Mouse (Mus musculus): ENCODE data around the gene Stk26. TPM values are rescaled to one million over a fixed set of nuclear protein-coding genes. Genes with fewer than 3 reads are reported as not detected.

Stk26 gene
- 1 to 10 TPM; 1.6 to 3.4 TPM for total RNA-seq (2021)
- long read RNA-seq, experiment 1, result 0 reads
- long read RNA-seq, experiment 2, result 0 reads

- DNase-seq, result peak; percentile 61 to 71
Measured at GRCm38 (mm10) chrX:50840847-50841560, at the start of gene Stk26. Stk26 (plus strand) TSS chrX:50841047.

DNA sequence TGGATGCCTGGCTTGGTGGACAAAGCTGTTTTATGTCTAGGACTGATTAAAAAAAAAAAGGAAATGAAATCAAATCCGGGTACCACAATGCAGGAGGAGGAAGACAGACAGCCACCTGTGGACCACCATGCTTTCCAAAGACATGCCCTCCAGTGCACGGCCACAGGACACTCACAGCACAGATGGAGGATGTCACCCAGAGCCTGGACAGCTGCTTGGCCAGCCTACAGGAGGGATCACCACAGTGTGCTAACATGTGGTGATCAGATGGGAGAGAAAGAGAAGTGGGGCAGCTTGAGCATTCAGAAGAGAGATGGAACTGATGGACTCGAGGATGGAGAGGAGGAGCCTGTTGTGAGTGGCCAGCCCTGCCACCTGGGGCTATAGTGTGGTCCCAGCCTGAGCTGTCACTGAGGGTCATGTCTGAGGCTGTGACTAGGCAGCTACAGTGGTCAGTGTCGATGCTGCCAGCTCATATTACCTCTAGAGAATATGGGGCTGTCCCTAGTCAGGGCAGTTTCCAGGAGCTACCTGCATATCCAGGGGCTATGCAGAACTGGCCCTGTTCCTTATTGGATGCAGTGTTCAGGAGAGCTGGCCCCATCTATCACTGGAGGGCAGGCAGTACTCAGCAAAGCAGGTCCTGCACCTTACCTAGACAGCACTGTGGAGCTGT, 47.7 kb upstream of the Stk26 start:
- DNase-seq, result peak; percentile 2 to 11

DNA sequence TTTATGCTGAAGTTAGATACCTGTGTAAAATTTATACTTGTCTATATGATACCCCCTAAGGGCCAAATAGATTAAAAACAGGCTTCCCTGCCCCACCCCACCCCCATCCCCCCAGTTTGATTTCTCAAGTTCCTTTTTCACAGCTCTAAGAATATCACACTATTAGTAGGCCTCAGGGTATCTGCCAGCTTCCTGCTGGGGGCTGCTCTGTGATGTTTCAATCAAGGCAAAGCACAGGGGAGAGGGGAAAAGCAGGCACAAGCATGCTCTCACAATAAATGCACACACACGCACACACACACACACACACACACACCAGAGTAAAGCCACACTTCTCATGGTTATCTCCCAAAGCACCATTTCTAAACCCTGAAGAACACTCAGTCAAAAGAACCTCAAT, 43.0 kb upstream of the Stk26 start:
- DNase-seq, result no peak

DNA sequence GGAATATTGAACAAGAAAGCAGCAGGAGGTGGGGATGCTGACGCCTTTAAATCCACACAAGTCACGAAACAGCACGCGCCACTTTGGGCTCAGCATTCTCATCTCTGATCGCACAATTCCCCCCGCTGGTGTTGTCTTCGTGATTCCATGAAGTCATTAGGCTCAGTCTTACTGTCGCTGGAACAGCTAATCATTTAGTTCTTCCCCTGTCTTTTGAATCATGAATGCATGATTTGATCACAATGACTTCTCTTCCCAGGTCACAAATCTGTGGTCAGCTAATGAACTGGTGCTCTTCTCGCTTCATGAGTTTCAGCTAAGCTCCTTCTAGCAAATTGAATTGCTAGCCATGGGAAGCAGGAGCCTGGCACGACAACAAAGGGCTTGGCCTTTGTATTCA, 42.3 kb upstream of the Stk26 start:
- DNase-seq, result no peak

DNA sequence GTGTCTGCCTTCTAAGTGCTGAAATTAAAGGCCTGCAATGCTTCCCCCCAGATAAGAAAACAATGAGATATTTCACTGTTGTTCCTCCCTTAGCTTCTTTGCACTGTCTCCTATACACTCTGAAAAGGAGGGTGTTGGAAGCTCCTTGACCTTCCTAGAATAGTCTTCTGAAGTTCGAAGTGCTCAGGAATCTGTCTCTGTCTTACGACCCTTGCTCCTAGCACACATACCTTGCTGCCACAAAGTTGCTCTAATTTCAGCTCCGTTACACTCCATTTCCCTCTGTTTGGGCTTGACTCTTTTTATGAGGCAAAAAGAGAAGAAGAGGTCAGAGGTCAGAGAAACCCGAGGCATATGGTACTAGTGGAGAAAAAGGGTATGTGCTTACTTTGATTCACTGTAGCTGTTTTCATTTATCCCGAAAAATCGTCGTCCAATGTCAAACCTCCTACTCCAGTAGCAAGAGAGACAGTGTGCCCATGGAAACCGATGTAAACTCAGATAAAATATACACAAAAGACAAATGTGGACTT, 41.1 kb upstream of the Stk26 start:
- no peak for DNase-seq

GRCm38 (mm10) chrX:50805654-50806053, 35.2 kb upstream of the Stk26 start:
- DNase-seq, result peak in 1 of 2 experiments; percentile 4

- peak in 1 of 2 experiments; percentile 19 for DNase-seq
Measured at GRCm38 (mm10) chrX:50823856-50824255, 17.0 kb upstream of the Stk26 start.

DNA sequence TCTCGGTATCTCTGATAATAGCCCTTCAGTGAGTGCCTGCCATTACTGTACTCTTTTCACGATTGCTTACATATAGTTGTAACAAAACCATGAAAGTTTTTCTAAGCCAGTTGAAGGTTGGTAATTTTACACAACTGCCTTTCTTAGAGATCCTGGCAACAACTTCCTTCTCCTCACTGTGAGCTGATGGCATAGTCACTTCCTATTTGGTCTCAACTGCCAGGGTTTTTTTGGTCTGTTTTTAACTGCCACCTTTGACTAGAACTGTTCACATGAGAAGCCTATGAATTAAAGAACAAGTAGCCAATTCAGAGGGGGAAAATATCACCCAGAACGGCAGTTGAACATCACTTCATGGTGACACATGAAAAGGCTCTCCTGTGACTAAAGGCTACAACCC, 5.3 kb upstream of the Stk26 start:
- no peak for DNase-seq

DNA sequence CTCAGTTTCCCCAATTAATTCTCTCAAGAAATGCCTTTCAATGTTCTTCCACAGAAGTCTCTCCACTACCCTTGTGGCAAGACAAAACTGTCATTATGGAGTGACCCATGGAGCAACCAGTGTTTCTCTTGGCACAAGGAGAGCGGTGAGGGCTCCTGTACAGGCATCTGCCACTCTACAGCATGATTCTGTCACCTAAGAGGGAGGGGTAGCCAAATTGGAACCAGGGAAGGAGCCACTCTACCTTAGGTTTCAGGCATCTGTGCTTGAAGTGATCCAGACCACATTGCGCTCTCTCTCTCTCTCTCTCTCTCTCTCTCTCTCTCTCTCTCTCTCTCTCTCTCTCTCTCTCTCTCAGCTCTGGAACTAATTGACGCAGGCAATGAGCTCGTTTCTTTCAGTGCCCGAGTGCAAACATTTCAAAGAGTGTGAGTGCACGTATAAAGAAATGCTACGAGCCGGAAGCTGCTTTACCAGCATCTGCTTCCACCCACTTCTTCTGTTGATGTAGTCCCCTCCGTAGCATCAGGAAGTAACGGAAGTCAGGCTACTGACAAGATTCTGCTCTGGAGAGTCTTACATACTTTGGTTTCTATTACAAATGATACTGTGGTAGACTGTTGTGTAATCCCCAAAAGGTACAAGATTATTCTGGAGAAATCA, 4.7 kb upstream of the Stk26 start:
- DNase-seq, result no peak

DNA sequence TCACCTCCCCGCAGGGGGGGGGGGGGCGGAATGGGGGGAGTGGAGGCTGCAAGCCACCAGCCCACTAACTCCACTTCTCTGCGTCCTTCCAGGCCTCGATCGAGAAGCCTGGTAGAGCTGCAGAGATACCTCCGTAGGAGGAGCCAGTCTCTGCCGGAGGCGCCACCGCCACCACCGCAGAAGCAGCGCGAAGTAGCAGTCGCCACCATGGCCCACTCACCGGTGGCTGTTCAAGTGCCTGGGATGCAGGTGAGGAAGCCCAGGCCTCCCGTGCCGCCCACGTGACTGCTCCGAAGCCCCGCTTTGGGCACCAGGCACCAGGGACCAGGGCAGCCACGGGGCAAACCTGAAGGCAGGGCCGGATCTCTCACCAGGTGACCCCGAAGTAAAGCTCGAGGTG, 740 bp downstream of the Stk26 start:
- peak in 1 of 2 experiments; percentile 1 for DNase-seq

DNA sequence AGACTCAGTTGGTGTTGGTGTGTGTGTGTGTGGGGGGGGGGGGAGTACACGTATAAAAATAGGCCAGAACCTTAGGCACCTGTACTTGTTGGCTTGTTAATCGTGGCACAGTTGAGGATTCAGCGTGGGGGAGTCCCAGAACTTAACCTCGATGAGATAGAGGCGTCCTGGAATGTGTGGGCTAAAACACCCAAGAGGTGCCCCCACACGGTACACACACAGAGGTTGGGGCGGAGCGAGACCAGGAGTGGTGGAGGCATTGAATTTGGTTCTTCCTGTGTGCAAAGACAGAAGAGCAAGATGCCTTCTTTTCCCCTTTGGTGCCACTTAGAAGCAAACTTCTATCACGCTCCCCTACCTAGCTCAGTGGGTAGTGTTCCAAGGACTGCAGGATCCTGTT, 1.2 kb downstream of the Stk26 start:
- DNase-seq, result peak in 1 of 2 experiments; percentile 0

DNA sequence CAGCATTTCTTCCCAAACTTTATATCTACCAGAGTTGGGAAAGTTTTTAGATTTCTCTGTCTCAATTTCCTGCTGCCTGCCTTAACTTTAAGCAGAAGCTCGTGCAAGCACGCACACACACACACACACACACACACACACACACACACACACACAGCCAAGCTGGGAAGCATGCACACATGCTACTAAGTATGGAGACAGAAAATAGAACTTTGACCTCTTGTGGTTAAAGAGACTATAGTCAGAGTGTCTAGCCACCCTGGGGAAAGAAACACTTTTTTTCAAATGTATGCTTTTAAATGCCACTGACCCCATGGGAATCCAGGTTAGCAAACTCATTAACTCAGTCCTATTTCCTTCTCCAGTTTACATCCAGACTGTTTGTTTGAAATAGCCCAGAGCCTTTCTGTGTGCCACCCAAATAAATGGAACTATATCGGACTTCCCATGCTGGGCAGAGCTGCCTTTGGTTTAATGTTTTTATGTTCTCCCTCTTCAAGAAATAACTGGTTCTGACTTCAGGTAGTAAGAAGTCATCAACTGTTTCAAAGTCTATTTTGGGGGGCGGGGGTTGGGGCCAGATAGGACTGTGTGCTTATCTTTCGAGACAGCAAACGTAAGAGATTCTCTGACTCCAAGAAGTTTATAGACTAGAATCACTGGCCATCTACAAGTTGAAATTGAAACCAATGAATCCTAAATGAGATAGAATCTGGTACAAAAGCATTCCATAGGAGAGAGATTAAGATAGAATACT, 9.8 kb downstream of the Stk26 start:
- no peak for DNase-seq

DNA sequence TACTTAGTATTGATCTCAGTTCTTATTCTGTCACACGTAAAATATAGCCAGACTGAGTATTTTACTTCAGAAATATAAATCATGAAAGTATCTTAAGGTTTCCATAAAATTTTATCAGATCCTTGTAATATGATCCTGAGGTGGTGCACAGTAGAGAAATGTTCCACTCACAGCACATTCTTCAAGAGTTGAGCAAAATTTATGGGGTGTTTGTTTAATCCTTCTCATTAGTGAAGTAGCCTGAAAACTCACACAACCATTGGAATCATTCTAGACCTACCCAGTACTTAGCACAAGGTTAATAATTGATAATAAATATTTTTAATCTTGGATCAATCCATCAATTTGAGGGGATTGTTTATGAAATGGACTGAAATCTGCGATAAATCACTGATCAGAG, 22.9 kb downstream of the Stk26 start:
- no peak for DNase-seq

DNA sequence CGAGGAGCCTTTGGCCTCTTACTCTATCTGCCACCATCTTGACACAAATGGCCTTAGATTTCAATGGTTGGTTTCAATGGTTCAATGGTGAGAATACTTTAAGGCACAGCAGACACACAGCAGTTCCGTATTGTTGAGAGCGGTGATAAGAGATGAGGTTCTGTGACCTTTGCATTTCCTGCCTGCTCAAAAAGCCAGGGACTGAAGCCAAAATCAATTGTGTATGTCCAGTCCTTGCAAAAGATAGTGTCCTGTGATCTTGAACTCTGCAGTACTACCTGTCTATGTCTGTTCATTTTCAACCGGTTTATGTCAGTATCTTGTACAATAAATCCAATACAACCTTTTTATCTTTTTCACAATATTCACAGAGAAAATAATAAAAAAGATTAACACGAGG, 23.9 kb downstream of the Stk26 start:
- DNase-seq, result no peak

GRCm38 (mm10) chrX:50874246-50875002, 33.6 kb downstream of the Stk26 start:
- DNase-seq, result no peak

DNA sequence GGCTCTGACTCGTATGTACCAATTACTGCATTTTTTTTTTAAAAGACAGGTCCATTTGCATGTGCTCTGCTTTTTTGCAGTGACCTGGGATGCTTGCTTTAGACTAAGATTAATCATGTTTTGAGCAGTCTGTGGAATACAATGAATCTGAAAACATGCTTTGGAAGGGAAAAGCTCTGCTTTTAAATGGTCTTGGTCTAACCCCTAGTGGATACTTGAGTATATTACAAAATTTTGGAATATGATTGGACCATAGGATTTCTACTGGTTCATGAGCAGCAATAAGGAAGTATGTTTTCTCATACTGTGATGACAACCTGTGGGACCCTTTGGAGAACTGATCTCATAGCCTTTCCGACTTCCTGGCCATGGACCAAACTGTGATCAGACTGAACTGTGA, 47.2 kb downstream of the Stk26 start:
- no peak for DNase-seq

DNA sequence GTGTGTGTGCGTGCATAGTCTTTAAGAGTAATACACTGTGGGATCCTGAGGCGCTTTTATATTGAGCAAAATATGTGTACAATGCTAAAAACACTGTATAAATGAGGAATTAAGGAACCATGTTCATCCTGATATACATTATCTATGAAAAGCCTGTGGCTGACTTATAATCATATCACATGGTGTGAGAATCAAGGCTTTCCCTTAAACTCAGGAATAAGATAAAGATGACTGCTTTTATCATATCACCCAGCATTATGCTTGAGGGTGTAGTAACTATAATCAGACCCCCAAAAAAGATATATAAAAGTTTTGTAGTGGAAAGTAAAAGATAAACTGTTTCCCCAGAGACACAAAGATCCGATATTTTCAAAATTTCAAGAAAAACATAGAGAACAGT, 62.6 kb downstream of the Stk26 start:
- DNase-seq, result no peak

DNA sequence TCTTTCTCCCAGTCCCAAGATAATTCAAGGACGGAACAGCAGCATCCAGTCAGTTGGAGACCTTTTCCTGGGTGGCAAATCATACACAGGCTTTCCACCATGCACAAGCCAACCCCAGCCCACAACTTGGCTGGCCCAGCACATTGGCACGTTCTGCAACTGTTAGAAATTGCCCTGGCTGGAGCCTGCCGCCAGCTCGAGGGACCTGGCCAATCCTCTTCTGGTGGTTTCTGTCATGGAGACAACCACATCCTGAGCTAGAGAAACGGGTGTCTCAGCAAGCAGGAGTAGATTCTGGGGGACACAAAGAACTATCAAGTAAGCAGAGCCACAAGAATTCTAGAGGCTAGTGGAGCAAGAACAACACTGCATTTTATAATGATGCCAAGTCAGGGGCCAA, 69.1 kb downstream of the Stk26 start:
- no peak for DNase-seq

DNA sequence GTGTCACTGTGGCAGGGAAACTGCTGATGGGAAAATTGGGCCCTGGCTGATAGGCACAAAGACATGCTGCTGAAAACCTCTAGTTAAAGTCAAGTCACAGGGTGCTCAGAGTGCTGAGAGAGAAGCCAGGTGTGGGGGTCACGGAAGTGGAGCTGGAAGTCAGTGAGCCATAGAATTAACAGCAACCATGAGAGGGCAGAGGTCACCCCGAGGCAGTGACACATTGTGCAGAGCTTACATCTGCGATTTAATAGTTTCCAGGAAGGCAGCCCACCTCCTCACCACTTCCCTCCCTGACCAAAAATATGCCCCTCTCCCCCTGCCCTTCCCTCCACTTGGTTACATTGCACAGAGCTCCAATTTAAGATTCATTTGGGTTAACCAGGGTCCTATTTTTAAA, 76.5 kb downstream of the Stk26 start:
- DNase-seq, result no peak

DNA sequence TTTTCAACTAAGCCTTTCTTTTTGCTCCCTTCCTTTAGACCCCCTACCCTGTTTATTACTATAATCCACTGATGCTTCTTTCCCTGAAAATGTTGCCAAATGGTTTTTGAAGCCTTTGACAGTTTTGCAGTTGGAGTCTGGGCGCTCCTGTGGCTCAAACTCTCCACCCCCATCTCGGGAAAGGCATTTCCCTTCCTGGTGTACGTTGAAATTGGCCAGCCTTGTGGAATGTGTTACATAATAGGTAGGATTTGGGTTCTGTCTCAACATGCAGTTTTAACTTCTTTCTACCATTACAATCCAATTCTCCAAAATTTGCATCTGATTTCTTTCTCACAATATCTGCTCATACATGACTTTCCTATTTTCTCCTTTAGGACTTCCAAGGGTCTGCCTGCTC, 77.9 kb downstream of the Stk26 start:
- no peak for DNase-seq

- DNase-seq, result peak; percentile 14 to 55
Measured at GRCm38 (mm10) chrX:50924629-50925364, 84.0 kb downstream of the Stk26 start.
